Mouse (Mus musculus): ENCODE data around the gene Dst. TPM values are rescaled to one million over a fixed set of nuclear protein-coding genes. Genes with fewer than 3 reads are reported as not detected.

Dst gene
- polyA plus RNA-seq, 1 experiment from 2014 or later: 28.4 TPM

DNA sequence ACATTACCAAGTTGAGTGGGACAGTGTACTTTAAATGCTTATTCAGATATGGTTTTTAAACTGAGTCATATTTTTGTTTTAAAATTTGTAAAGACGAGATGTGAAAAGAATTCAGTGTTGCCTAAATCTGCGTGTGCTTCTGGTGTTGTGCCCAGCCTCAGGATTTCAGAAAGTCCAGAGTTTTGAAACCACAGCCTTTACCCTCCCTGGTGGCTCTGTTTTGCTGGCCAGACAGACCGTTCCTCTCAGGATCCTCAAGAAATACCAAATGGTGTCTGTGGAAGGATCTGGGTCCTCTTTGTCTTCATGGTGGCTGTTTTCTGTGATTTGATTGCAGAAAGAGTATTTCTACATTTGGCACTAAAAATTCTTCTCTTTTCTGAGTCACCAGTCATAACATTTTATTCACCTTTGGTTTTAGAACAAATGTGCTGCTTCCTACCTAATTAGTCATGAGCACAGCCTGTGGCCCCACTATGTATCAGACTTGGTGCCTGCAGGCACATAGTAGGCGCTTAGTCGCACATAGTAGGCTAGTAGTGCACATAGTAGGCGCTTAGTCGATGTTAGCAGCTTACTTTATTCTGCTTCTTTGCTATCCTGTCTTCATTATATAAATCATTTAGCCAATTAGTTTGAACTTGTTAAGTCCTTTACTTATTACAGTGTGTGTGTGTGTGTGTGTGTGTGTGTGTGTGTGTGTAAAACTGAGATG is 136.0 kb downstream of the Dst start:
- WGBS: 88% methylated on average over 7 of the region's 7 CpGs
- Histone ChIP-seq H3K4me2 (no peak overlapping the region), H3K27ac (ENCODE audit: poor library complexity, severe bottlenecking) (no peak overlapping the region), H3K36me3 (no peaks in the 10 kb centered on the region), H3K4me3 (no peak overlapping the region), H3K27me3 (replicated peaks) (no peaks in the 10 kb centered on the region), H3K9ac (no peak overlapping the region), H3K4me1 (replicated peaks) (peaks cover 20% of the 10 kb centered on the region), H3K9me3 (replicated peaks) (no peaks in the 10 kb centered on the region)
- ATAC-seq (ENCODE audit: insufficient number of reproducible peaks, low FRiP score): no peak

DNA sequence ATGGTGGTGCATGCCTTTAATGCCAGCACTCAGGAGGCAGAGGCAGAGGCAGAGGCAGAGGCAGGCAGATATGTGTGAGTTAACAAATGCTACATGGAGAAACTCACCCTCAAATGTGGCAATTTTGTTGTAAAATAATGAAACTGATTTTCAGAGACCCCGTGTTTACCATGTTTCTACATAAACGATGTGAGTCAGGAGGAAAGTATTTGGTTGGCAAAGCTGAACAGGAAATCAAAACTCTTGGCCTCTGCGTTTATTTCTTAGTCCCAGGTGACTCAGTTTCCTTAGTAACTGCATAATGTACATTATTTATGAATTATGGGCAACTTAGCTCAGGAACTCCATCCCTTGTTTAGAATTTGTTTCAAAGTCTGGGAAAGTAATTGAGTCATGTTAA is 136.7 kb downstream of the Dst start:
- Histone ChIP-seq H3K27ac (ENCODE audit: poor library complexity, severe bottlenecking) (no peak overlapping the region), H3K9me3 (replicated peaks) (no peaks in the 10 kb centered on the region), H3K4me1 (replicated peaks) (peaks cover 18% of the 10 kb centered on the region), H3K9ac (no peak overlapping the region), H3K27me3 (replicated peaks) (no peaks in the 10 kb centered on the region), H3K36me3 (no peaks in the 10 kb centered on the region), H3K4me2 (no peak overlapping the region), H3K4me3 (no peak overlapping the region)
- WGBS: 69% methylated on average over 3 of the region's 3 CpGs
- ATAC-seq (ENCODE audit: insufficient number of reproducible peaks, low FRiP score): no peak

DNA sequence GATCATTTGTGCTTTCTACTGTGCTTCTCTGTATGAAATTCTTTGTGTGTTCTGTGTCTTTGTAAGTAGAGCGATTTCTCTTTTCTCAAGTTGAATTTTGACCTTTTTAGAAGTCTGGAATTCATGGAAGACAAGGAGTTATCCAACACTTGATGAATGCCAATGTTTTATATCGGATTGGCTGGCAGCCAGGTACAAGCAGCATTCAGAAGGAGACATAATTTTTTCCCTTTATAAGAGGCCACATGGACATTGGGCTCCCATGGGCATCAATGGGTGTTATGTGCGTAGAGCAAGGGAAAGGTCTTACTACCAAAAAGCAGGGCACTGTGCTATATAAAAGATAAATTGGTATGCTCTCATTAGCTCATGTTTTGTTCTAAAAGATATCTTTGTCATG is 139.3 kb downstream of the Dst start:
- H3K9ac ChIP-seq: no peak overlapping the region
- no peak for ATAC-seq (ENCODE audit: insufficient number of reproducible peaks, low FRiP score)
- H3K27me3 ChIP-seq (replicated peaks): no peaks in the 10 kb centered on the region
- no peak overlapping the region for H3K4me3 ChIP-seq
- peaks cover 20% of the 10 kb centered on the region for H3K4me1 ChIP-seq (replicated peaks)
- H3K9me3 ChIP-seq (replicated peaks): no peaks in the 10 kb centered on the region
- no peak overlapping the region for H3K4me2 ChIP-seq
- WGBS: 77% methylated on average over 3 of the region's 3 CpGs
- H3K36me3 ChIP-seq: no peaks in the 10 kb centered on the region
- H3K27ac ChIP-seq (ENCODE audit: poor library complexity, severe bottlenecking): no peak overlapping the region

DNA sequence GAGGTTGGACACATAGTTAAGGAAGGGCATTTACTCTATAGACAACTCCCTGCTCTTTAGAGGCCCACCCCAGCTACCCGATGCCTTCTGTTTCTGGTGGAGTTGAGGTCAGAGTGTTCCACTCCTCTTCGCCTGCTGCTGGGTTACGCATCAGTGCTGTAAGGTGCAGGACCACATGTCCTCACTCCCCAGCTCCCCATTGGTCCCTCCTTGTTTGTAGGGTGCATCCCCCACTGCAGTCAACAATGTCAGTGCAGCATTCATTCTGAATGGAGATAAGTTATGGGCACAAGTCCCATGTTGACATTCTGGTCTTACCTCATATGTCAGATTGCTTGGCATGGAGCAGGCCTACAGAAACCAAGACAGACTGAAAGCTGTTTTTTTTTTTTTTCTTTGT is 143.2 kb downstream of the Dst start:
- Histone ChIP-seq H3K9ac (no peak overlapping the region), H3K9me3 (replicated peaks) (no peaks in the 10 kb centered on the region; the same call in 1 of the 2 replicates), H3K4me1 (replicated peaks) (peaks cover 47% of the 10 kb centered on the region), H3K4me2 (no peak overlapping the region), H3K4me3 (no peak overlapping the region), H3K36me3 (no peaks in the 10 kb centered on the region), H3K27me3 (replicated peaks) (no peaks in the 10 kb centered on the region), H3K27ac (ENCODE audit: poor library complexity, severe bottlenecking) (0 out of 2 replicates have a peak overlapping the region, but pooled peaks have one; percentile 41)
- no peak for ATAC-seq (ENCODE audit: insufficient number of reproducible peaks, low FRiP score)
- 70% methylated on average over 3 of the region's 3 CpGs for WGBS

DNA sequence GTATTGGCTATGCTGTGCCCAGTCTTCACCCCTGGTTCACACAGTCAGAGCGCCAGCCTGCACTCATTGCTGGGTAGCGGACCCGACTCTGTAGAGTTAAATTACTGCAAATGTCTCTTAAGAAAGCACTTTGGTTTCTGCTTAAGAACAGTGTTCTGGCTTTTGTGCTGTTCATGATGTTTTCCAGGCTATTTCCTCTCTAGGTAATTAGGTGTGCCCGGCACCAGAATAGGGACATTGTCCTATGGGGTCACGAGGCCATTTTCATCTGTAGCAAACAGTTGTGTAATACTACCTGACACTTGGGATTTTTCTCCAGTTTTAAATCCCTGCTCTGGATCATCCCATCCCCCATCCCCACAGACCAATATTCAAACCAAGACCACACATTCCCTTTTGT is 144.4 kb downstream of the Dst start:
- peak overlapping the region; percentile 36 for H3K4me2 ChIP-seq
- no peak for ATAC-seq (ENCODE audit: insufficient number of reproducible peaks, low FRiP score)
- H3K9ac ChIP-seq: no peak overlapping the region
- H3K4me1 ChIP-seq (replicated peaks): peaks cover 43% of the 10 kb centered on the region
- H3K9me3 ChIP-seq (replicated peaks): no peaks in the 10 kb centered on the region; the same call in 1 of the 2 replicates
- 53% methylated on average over 5 of the region's 5 CpGs for WGBS
- no peaks in the 10 kb centered on the region for H3K27me3 ChIP-seq (replicated peaks)
- H3K4me3 ChIP-seq: no peak overlapping the region
- no peaks in the 10 kb centered on the region for H3K36me3 ChIP-seq
- H3K27ac ChIP-seq (ENCODE audit: poor library complexity, severe bottlenecking): 0 out of 2 replicates have a peak overlapping the region, but pooled peaks have one; percentile 33

DNA sequence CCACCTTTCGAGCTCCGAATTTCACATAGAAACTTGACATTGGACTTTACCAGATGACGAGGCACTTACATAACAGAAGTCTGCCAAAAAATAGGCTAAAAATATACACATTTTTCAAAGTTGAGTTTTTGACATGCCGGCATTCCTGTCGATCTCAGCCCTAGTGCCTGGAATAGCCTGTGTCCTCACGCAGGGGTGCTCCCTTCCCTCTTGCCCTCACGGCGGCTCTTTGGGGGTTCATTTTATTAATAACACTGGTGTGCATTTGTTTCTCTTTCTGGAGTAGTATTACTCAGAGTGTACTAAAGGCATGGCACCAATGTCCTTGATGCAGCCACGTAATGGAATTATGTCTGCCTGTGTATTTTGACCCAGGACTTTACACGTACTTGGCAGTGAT is 146.9 kb downstream of the Dst start:
- no peaks in the 10 kb centered on the region for H3K27me3 ChIP-seq (replicated peaks)
- no peak overlapping the region for H3K4me2 ChIP-seq
- no peaks in the 10 kb centered on the region; the same call in 1 of the 2 replicates for H3K9me3 ChIP-seq (replicated peaks)
- no peaks in the 10 kb centered on the region for H3K36me3 ChIP-seq
- no peak overlapping the region for H3K9ac ChIP-seq
- H3K4me1 ChIP-seq (replicated peaks): peaks cover 43% of the 10 kb centered on the region
- H3K27ac ChIP-seq (ENCODE audit: poor library complexity, severe bottlenecking): no peak overlapping the region
- 74% methylated on average over 10 of the region's 10 CpGs for WGBS
- no peak overlapping the region for H3K4me3 ChIP-seq
- ATAC-seq (ENCODE audit: insufficient number of reproducible peaks, low FRiP score): no peak

DNA sequence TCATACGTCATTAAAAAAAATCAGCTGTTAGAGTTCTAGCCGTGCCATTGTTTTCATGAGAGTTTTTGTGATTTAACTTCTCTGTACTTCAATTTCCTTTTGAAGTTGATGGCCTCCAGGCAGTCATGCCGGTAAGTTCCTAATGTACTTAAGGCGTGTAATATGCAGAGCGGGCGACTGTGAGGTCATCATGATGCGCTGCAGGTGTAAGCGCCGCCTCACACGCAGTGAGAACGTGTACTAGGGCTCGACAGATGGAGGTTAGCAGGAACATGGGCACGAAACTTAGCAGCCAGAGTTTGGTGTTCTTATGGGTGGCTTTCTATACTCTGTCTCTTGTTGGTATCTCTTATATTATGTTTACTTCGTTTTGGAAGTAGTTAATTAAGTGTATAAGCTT is 148.6 kb downstream of the Dst start:
- WGBS: 89% methylated on average over 14 of the region's 14 CpGs
- H3K4me1 ChIP-seq (replicated peaks): peaks cover 50% of the 10 kb centered on the region
- H3K36me3 ChIP-seq: no peaks in the 10 kb centered on the region

DNA sequence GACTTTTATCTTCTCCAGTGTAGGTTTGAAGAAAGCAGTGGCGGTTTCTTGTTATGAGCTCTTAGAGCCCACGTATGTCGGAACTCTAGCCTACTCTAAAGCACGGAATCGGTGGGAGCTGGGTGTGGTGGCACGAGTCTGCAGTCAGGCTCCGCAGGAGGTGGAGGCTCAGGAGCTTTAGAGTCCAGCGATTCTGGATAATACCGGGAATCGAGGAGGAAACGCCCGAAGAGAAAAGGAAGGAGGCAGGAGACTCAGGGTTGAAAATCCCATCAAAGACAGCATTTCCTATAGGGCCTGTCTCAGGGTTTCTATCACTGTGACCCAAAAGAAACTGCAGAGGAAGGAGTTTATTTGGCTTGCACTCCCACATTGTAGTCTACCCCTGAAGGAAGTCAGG is 151.2 kb downstream of the Dst start:
- no peak overlapping the region for H3K4me3 ChIP-seq
- H3K4me2 ChIP-seq: no peak overlapping the region
- H3K36me3 ChIP-seq: no peaks in the 10 kb centered on the region
- no peaks in the 10 kb centered on the region; the same call in 1 of the 2 replicates for H3K9me3 ChIP-seq (replicated peaks)
- no peaks in the 10 kb centered on the region for H3K27me3 ChIP-seq (replicated peaks)
- peaks cover 39% of the 10 kb centered on the region for H3K4me1 ChIP-seq (replicated peaks)
- ATAC-seq (ENCODE audit: insufficient number of reproducible peaks, low FRiP score): no peak
- H3K27ac ChIP-seq (ENCODE audit: poor library complexity, severe bottlenecking): no peak overlapping the region
- H3K9ac ChIP-seq: no peak overlapping the region
- WGBS: 82% methylated on average over 12 of the region's 12 CpGs

More for the DNA sequence above, 148.6 kb downstream of the Dst start:
- Histone ChIP-seq H3K4me2 (no peak overlapping the region), H3K27me3 (replicated peaks) (no peaks in the 10 kb centered on the region), H3K9ac (no peak overlapping the region), H3K4me3 (no peak overlapping the region), H3K9me3 (replicated peaks) (no peaks in the 10 kb centered on the region; the same call in 1 of the 2 replicates), H3K27ac (ENCODE audit: poor library complexity, severe bottlenecking) (no peak overlapping the region)
- ATAC-seq (ENCODE audit: insufficient number of reproducible peaks, low FRiP score): no peak

DNA sequence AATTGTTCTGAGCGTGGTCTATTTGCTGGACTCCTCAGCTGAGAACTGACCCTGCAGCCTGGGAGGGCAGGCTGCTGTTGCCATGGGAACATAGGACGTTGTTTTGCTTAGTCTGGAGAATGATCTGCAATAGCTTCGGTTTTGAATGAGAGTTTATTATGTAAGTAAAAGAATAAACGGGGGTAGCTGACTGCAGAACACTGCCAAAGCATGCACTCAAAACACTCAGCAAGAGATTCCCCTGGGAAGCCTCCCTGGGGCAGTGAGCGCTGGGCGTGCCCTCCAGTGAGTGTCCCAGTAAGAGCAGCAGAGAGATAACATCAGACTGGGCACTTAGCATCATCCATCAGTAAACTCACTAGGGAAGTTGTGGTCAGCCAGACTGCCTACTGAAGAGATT is 152.4 kb downstream of the Dst start:
- H3K4me1 ChIP-seq (replicated peaks): peaks cover 36% of the 10 kb centered on the region
- H3K4me2 ChIP-seq: peak overlapping the region; percentile 20; the same call in 1 of the 2 replicates
- no peak for ATAC-seq (ENCODE audit: insufficient number of reproducible peaks, low FRiP score)
- H3K27me3 ChIP-seq (replicated peaks): no peaks in the 10 kb centered on the region
- no peaks in the 10 kb centered on the region for H3K36me3 ChIP-seq
- no peak overlapping the region for H3K27ac ChIP-seq (ENCODE audit: poor library complexity, severe bottlenecking)
- 17% methylated on average over 6 of the region's 6 CpGs for WGBS
- H3K4me3 ChIP-seq: no peak overlapping the region
- no peak overlapping the region for H3K9ac ChIP-seq
- no peaks in the 10 kb centered on the region; the same call in 1 of the 2 replicates for H3K9me3 ChIP-seq (replicated peaks)

DNA sequence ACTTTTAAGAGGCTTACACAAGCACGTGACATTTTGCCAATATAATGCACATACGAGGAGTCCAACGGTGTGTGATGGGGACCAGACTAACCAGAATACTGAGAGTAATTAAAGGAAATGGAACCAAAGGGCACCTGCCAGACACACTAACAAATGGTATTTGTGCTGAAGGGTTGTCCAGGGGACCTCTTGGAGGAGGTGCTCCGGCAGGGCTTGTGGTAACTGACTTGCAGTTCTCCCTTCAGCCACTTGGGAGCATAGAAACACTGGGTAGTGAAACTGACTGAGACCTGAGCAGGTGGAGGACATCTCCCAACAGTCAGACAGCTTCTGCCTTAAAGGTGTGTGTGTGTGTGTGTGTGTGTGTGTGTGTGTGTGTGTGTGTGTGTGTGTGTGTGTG is 153.1 kb downstream of the Dst start:
- Histone ChIP-seq H3K4me1 (replicated peaks) (peaks cover 34% of the 10 kb centered on the region), H3K27ac (ENCODE audit: poor library complexity, severe bottlenecking) (no peak overlapping the region), H3K9me3 (replicated peaks) (no peaks in the 10 kb centered on the region; the same call in 1 of the 2 replicates), H3K4me2 (peak overlapping the region; percentile 18; the same call in 1 of the 2 replicates), H3K4me3 (no peak overlapping the region), H3K27me3 (replicated peaks) (no peaks in the 10 kb centered on the region), H3K9ac (no peak overlapping the region), H3K36me3 (no peaks in the 10 kb centered on the region)
- WGBS: 25% methylated on average over 4 of the region's 4 CpGs
- ATAC-seq (ENCODE audit: insufficient number of reproducible peaks, low FRiP score): no peak

DNA sequence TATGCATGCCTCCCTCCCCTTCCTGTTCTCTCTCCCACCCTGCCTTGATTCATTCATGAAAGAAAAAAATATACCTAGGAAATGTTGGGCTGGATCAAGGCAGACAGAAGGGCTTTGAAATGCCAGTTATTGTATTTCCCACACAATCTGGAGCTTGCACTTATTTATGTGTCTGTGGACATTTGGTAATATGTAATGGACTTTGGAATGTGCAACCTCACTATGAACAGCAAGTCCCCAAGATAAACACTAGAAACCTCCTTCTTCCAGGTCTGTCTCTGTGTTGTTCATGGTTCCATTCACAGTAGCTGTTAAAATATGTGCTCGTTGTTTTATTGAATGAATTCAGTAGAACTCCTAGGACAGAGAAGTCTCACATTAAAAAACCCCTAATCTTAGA is 153.8 kb downstream of the Dst start:
- Histone ChIP-seq H3K4me3 (no peak overlapping the region), H3K27me3 (replicated peaks) (no peaks in the 10 kb centered on the region), H3K4me1 (replicated peaks) (peaks cover 31% of the 10 kb centered on the region), H3K36me3 (no peaks in the 10 kb centered on the region), H3K27ac (ENCODE audit: poor library complexity, severe bottlenecking) (no peak overlapping the region), H3K9ac (no peak overlapping the region), H3K9me3 (replicated peaks) (no peaks in the 10 kb centered on the region), H3K4me2 (no peak overlapping the region)
- WGBS: 68% methylated on average over 1 of the region's 1 CpGs
- ATAC-seq (ENCODE audit: insufficient number of reproducible peaks, low FRiP score): no peak

DNA sequence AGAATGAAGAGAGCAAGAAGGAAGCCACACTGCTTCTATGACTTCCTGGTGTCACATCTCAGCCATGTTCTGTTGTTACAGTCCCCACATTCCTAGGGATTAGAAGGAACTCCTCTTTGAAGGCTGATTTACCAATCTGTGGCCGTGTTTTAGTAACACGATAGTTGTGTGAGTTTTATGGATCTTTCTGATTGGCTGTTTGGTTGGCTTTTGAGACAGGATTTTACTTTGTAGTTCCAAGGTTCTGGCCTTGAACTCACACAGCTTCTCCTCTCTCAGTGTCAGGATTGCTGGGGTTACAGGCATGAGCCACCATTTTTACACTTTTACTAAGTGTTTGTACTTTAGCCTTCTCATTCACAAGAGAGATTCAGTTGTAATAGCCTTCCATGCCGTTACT is 155.9 kb downstream of the Dst start:
- 74% methylated on average over 3 of the region's 3 CpGs for WGBS
- no peak for ATAC-seq (ENCODE audit: insufficient number of reproducible peaks, low FRiP score)
- Histone ChIP-seq H3K4me1 (replicated peaks) (peaks cover 47% of the 10 kb centered on the region), H3K27ac (ENCODE audit: poor library complexity, severe bottlenecking) (no peak overlapping the region), H3K4me3 (no peak overlapping the region), H3K27me3 (replicated peaks) (no peaks in the 10 kb centered on the region), H3K4me2 (no peak overlapping the region), H3K9ac (no peak overlapping the region), H3K9me3 (replicated peaks) (no peaks in the 10 kb centered on the region), H3K36me3 (no peaks in the 10 kb centered on the region)
